Mouse (Mus musculus): ENCODE measurements around the gene Necab3.

GRCm38 (mm10) chr2:154569071-154569748, 10.5 kb upstream of the Necab3 start:
- TF ChIP-seq ZNF384 (IDR thresholded peaks at IDR 0.05; ENCODE audit: low read depth, low read length), result no peak
- no peak for TF ChIP-seq HCFC1 (IDR thresholded peaks at IDR 0.05; ENCODE audit: borderline replicate concordance, insufficient read depth, low read length)
- TF ChIP-seq MAFK (IDR thresholded peaks at IDR 0.05; ENCODE audit: insufficient read depth, low read depth, low read length), result no peak
